Mouse (Mus musculus): ENCODE data around the gene Cast.

Cast gene

DNA sequence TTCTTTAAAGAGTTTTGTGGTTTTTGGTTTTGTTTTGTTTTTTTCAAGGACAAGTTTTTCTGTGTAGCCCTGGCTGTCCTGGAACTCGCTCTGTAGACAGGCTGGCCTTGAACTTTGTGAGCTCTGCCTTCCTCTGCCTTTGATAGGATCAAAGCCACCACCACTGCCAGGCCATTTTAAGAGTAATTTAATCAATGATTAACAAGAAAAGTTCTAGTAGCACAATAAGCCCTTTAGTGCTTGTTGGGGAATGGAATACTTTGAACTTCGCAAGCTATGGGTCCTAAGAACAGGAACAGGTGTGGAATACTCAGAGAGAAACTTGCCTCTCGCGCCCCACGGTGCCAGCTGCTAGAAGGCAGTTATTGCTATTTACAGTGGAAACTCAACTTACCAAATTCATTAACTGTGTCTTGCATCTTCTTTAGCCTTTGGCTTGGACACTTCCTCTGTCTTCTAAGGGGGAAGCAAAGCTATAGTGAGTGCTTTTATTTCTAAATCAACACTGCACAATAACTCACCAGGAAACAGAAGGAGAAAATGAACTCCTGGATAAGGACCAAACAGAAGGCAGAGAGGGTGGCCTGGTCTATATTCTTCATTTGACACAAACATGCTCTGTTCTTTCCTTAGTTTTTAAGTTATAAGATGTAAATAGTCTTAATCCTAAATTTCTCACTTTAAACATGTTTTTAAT is 113.0 kb downstream of the Cast start:
- no peak for DNase-seq
